Mouse (Mus musculus) forebrain, embryonic 11.5 days (tissue): ENCODE results near the gene Pfas. TPM values are rescaled to one million over a fixed set of nuclear protein-coding genes. Genes with fewer than 3 reads are reported as not detected.

Experiments used
- microRNA-seq: library from miRNA; unstranded; fragments of <30 nt; microRNA quantifications from one replicate; pipeline ENCODE4, GENCODE M21; 2016; ENCODE audit not compliant: insufficient number of aligned reads
- polyA plus RNA-seq: library from polyadenylated mRNA; unstranded; fragments of >200 nt; fragmentation: Nextera tagmentation; extraction: Ambion mirVana; gene quantifications from 2 replicates; pipeline ENCODE4 v1.2.1, GENCODE M21; 2014

Pfas gene
- polyA plus RNA-seq, 1 experiment from 2014 or later = 55.8 TPM

Small RNA genes within 50 kb of the gene (microRNA-seq; reads per million reads assigned to microRNA genes)
- 30.3 reads per million, percentile 19 among the genes with 10 or more reads in this experiment for gene Mir3062

Other genes with a start within 250 kb of the Pfas start
- 46.9 and 51.2 TPM in 2 replicates for gene Ndel1, start 136.6 kb downstream of the Pfas start, polyA plus RNA-seq
- gene Rnf222, start 119.9 kb downstream of the Pfas start, polyA plus RNA-seq = not detected in 2 replicates
- gene Rpl26, start 106.9 kb downstream of the Pfas start, polyA plus RNA-seq = 825 and 852 TPM in 2 replicates
- not detected in 2 replicates for gene Odf4, start 81.4 kb downstream of the Pfas start, polyA plus RNA-seq
- gene Arhgef15, start 51.0 kb downstream of the Pfas start, polyA plus RNA-seq = 5.2 and 6.1 TPM in 2 replicates
- 1.6 and 2.4 TPM in 2 replicates for gene Slc25a35, start 40.3 kb downstream of the Pfas start, polyA plus RNA-seq
- gene Rangrf, start 33.3 kb downstream of the Pfas start, polyA plus RNA-seq = 64.8 and 67.8 TPM in 2 replicates
- 94.0 and 95.7 TPM in 2 replicates for gene Ctc1, start 7.5 kb upstream of the Pfas start, polyA plus RNA-seq
- 199 and 209 TPM in 2 replicates for gene Aurkb, start 37.2 kb upstream of the Pfas start, polyA plus RNA-seq
- gene Borcs6, start 51.3 kb upstream of the Pfas start, polyA plus RNA-seq = 7.9 and 9.2 TPM in 2 replicates
- gene Tmem107, start 62.3 kb upstream of the Pfas start, polyA plus RNA-seq = 60.3 and 60.6 TPM in 2 replicates
- 95.9 and 98.4 TPM in 2 replicates for gene Vamp2, start 80.0 kb upstream of the Pfas start, polyA plus RNA-seq
- gene Per1, start 86.8 kb upstream of the Pfas start, polyA plus RNA-seq = 8.2 and 10.0 TPM in 2 replicates
- gene Hes7, start 111.9 kb upstream of the Pfas start, polyA plus RNA-seq = 0.11 and 0.24 TPM in 2 replicates
- 0.39 TPM in 1 of 2 replicates, not detected in the other for gene 9130213A22Rik, start 114.1 kb upstream of the Pfas start, polyA plus RNA-seq
- gene Aloxe3, start 117.4 kb upstream of the Pfas start, polyA plus RNA-seq = not detected in 2 replicates
- 0.08 TPM in 1 of 2 replicates, not detected in the other for gene Alox12b, start 148.5 kb upstream of the Pfas start, polyA plus RNA-seq
- 0.08 and 0.11 TPM in 2 replicates for gene Alox8, start 189.4 kb upstream of the Pfas start, polyA plus RNA-seq
- gene Gucy2e, start 228.6 kb upstream of the Pfas start, polyA plus RNA-seq = 0.05 and 0.07 TPM in 2 replicates